Mouse (Mus musculus) midbrain, embryonic 11.5 days (tissue): ENCODE data around the gene Aak1. TPM values are rescaled to one million over a fixed set of nuclear protein-coding genes. Genes with fewer than 3 reads are reported as not detected.

Experiments used
- ATAC-seq: fragments of 200-750 bp; cut with Nextera tagmentation; 2 replicates; pipeline ENCODE4 v1.8.0; 2017; ENCODE audit warnings: moderate TSS enrichment, moderate library complexity; ENCODE audit not compliant: low FRiP score
- DNase-seq: peaks from one replicate; pipeline ENCODE4 v3.0.0; 2015; ENCODE audit warnings: low spot score; ENCODE audit errors: missing footprints
- H3K27ac ChIP-seq: fragments of 300-500 bp; sonication (generic); 2 replicates; pipeline ENCODE4 v1.5.1; 2014; ENCODE audit warnings: low read depth, low read length
- H3K27me3 ChIP-seq: fragments of 300-500 bp; sonication (generic); 2 replicates; pipeline ENCODE4 v1.6.1; 2014; ENCODE audit warnings: mild to moderate bottlenecking, low read length, moderate library complexity, mixed read lengths; ENCODE audit not compliant: control insufficient read depth, insufficient read depth
- H3K36me3 ChIP-seq: fragments of 300-500 bp; sonication (generic); 2 replicates; pipeline ENCODE4 v1.6.1; 2014; ENCODE audit warnings: mild to moderate bottlenecking, low read length, moderate library complexity, mixed read lengths; ENCODE audit not compliant: control insufficient read depth, insufficient read depth
- H3K4me1 ChIP-seq: fragments of 300-500 bp; sonication (generic); 2 replicates; pipeline ENCODE4 v1.6.1; 2014; ENCODE audit warnings: low read length; ENCODE audit not compliant: control insufficient read depth, insufficient read depth
- H3K4me2 ChIP-seq: fragments of 300-500 bp; sonication (generic); 2 replicates; pipeline ENCODE4 v1.6.1; 2014; ENCODE audit warnings: mild to moderate bottlenecking, moderate library complexity
- H3K4me3 ChIP-seq: fragments of 300-500 bp; sonication (generic); 2 replicates; pipeline ENCODE4 v1.5.1; 2014; ENCODE audit warnings: low read depth, low read length
- H3K9ac ChIP-seq: fragments of 300-500 bp; sonication (generic); 2 replicates; pipeline ENCODE4 v1.6.1; 2014; ENCODE audit warnings: low read length
- H3K9me3 ChIP-seq: fragments of 300-500 bp; sonication (generic); 2 replicates; pipeline ENCODE4 v1.6.1; 2016; ENCODE audit warnings: low read length; ENCODE audit not compliant: control insufficient read depth
- WGBS: fragments of 180-500 bp; shearing (Covaris S2); extraction: QIAGEN DNeasy Blood & Tissue Kit; methylation state at CpG from one replicate; pipeline ENCODE4 v1.1.7; 2014; 5-methylcytosine and 5-hydroxymethylcytosine counted together
- polyA plus RNA-seq: library from polyadenylated mRNA; unstranded; fragments of >200 nt; fragmentation: Nextera tagmentation; extraction: Ambion mirVana; gene quantifications from 2 replicates; pipeline ENCODE4 v1.2.1, GENCODE M21; 2014

Aak1 gene
- polyA plus RNA-seq, 1 experiment from 2014 or later, result 17.1 TPM

DNA sequence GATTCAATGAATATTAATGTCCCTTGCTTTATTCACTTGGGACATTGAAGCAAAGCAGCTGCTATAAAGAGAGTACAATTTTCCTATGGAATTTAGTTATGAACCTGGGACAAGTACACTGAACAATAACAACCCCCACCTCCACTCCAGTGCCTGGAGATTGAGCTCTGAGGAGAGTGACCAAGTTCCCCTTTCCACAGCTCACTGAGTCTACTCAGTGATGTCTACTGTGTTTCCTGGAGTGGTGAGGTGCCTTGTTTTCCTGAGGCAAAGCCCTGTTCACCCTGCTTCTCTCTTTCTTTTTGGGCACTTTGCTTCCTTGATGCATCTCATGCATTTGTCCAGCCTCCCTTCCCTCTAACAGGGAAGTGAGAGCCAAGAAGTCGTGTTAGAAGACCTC lies 100.8 kb downstream of the Aak1 start:
- DNase-seq, result no peak
- no peaks in the 10 kb centered on the region; the same call in 1 of the 2 replicates for H3K36me3 ChIP-seq
- H3K4me1 ChIP-seq, result no peaks in the 10 kb centered on the region; the same call in 1 of the 2 replicates
- H3K4me2 ChIP-seq, result no peak overlapping the region
- no peak for ATAC-seq
- no peaks in the 10 kb centered on the region for H3K27me3 ChIP-seq
- H3K9ac ChIP-seq, result no peak overlapping the region
- H3K9me3 ChIP-seq, result no peaks in the 10 kb centered on the region
- H3K4me3 ChIP-seq, result no peak overlapping the region
- H3K27ac ChIP-seq, result no peak overlapping the region
- WGBS, result 75% methylated on average over 1 of the region's 1 CpGs

DNA sequence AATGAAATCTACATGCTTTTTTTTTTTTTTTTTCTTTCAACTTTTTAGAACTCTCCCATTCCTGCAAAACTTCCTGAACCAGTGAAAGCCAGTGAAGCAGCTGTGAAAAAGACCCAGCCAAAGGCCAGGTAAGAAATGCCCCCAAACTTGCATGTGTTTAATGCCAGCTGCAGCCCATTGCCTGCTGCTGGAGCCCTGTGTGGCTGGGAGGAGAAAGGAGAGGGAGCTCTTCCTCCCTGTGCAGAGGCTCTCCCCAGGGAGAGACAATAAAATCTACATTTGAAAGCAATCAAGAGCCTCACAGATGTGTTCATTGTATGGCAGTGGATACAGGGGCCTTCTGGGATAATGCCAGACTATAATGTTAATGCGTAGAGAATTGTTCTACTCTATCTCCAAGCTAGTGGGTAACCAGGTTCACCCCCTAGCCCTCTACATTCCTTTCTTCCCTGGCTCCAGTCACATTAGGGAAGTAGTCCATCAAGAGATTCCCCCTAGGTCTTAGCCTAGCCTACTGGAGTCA lies 101.5 kb downstream of the Aak1 start:
- Histone ChIP-seq H3K4me1 (no peaks in the 10 kb centered on the region; the same call in 1 of the 2 replicates), H3K27me3 (no peaks in the 10 kb centered on the region), H3K4me3 (no peak overlapping the region), H3K9ac (no peak overlapping the region), H3K27ac (no peak overlapping the region), H3K36me3 (no peaks in the 10 kb centered on the region; the same call in 1 of the 2 replicates), H3K4me2 (no peak overlapping the region), H3K9me3 (no peaks in the 10 kb centered on the region)
- 73% methylated on average over 1 of the region's 1 CpGs for WGBS
- DNase-seq, result no peak
- no peak for ATAC-seq

DNA sequence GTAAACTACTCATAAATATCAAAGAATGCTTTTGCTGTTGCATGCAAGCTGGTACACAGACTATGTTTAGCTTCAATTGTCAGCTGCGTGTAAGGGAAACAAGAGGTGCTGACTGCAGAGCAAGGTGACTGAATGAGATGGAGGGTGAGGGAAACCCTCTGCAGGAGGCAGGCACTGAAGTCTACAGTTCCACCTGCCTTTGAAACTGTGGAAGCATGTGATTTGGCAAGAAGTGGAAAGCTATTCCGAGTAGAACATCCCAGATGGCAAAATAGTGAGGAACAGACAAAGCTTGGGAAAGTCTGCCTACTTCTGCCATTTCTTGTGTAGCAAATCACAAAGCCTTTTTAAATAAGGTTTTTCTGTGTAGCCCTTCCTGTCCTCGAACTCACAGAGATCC lies 106.4 kb downstream of the Aak1 start:
- Histone ChIP-seq H3K9me3 (no peaks in the 10 kb centered on the region), H3K4me1 (no peaks in the 10 kb centered on the region), H3K27ac (no peak overlapping the region), H3K4me2 (no peak overlapping the region), H3K36me3 (peaks cover 6% of the 10 kb centered on the region), H3K9ac (no peak overlapping the region), H3K27me3 (no peaks in the 10 kb centered on the region), H3K4me3 (no peak overlapping the region)
- DNase-seq (no peak), ATAC-seq (no peak)
- WGBS, result 92% methylated on average over 3 of the region's 3 CpGs

DNA sequence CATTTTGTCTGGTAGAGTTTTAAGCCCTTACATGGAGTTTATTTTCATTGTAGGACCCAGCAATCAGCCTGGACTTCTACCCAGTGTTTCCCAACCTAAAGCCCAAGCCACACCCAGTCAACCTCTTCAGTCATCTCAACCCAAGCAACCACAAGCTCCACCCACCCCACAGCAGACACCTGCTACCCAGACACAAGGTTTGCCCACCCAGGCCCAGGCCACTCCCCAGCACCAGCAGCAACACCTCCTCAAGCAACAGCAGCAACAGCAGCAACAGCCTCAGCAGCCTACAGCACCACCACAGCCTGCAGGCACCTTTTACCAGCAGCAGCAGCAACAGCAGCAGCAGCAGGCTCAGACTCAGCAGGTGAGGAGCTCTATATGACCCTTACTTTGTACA lies 106.9 kb downstream of the Aak1 start:
- ATAC-seq (no peak), DNase-seq (no peak)
- Histone ChIP-seq H3K27ac (no peak overlapping the region), H3K4me1 (no peaks in the 10 kb centered on the region), H3K4me3 (no peak overlapping the region), H3K36me3 (peaks cover 8% of the 10 kb centered on the region), H3K4me2 (no peak overlapping the region), H3K27me3 (no peaks in the 10 kb centered on the region), H3K9me3 (no peaks in the 10 kb centered on the region), H3K9ac (no peak overlapping the region)

DNA sequence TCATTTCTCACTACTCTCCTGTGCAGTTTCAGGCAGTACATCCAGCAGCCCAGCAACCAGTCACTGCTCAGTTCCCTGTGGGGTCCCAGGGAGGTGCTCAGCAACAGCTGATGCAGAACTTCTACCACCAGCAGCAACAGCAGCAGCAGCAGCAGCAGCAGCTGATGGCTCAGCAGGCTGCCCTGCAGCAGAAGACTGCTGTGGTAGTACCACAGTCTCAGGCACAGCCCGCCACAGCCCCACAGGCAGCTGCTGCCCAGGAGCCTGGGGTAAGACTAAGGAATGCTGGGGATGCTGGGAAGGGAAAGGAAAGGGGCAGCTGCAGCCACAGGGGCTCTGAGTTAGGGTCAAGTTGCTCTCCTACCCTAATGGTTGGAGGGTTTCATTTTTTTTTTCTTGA lies 109.7 kb downstream of the Aak1 start:
- 76% methylated on average over 1 of the region's 1 CpGs for WGBS
- no peaks in the 10 kb centered on the region for H3K9me3 ChIP-seq
- ATAC-seq (no peak), DNase-seq (no peak)
- H3K27me3 ChIP-seq, result no peaks in the 10 kb centered on the region
- H3K36me3 ChIP-seq, result peaks cover 12% of the 10 kb centered on the region
- no peak overlapping the region for H3K27ac ChIP-seq
- no peak overlapping the region for H3K4me2 ChIP-seq
- H3K4me1 ChIP-seq, result no peaks in the 10 kb centered on the region
- no peak overlapping the region for H3K9ac ChIP-seq
- no peak overlapping the region for H3K4me3 ChIP-seq

DNA sequence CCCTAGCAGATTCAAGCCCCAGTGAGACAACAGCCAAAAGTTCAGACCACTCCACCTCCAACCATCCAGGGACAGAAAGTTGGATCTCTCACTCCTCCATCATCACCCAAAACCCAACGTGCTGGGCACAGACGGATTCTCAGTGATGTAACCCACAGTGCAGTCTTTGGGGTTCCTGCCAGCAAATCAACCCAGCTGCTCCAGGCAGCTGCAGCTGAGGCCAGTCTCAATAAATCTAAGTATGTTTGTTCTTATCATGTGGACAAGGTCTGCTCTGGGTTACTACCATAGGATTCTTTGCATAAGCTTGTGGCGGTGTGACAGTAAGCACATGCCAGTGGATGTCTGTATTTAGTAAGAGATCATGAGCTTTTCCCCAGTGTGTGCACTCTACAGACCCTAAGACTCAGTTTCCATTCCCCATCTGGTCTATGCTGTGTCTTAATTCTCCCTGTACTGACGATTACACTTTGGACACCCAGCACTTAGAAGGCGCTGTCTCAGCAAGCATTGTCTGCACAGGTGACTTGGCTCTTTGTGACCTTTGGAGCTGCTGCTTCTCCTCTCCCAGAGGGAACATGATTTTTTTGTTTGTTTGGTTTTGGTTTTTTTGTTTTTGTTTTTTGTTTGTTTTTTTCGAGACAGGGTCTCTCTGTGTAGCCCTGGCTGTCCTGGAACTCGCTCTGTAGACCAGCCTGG lies 114.8 kb downstream of the Aak1 start:
- Histone ChIP-seq H3K9me3 (no peaks in the 10 kb centered on the region), H3K36me3 (peaks cover 10% of the 10 kb centered on the region; the same call in 1 of the 2 replicates), H3K4me3 (no peak overlapping the region), H3K4me1 (no peaks in the 10 kb centered on the region), H3K9ac (no peak overlapping the region), H3K4me2 (no peak overlapping the region), H3K27ac (no peak overlapping the region), H3K27me3 (no peaks in the 10 kb centered on the region)
- no peak for ATAC-seq
- no peak for DNase-seq
- 94% methylated on average over 7 of the region's 7 CpGs for WGBS

DNA sequence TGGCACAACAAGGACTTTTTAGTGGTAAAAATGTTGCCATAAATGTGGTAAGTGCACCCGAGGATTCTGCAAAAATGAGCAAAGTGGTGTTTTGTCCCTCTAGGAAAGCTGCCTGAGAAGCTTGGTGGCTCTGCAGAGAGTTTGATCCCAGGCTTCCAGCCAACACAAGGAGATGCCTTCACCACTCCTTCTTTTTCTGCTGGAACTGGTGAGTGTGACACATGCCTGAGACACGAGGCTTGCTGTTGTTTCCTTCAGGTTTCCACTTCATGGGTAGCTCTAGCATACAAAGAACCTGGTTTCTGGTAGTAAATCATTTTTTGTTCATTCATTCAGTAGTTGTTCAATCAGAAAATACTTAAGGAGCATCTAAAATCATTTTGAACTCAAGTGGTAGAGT lies 117.8 kb downstream of the Aak1 start:
- H3K27me3 ChIP-seq, result no peaks in the 10 kb centered on the region
- H3K4me1 ChIP-seq, result no peaks in the 10 kb centered on the region
- H3K4me2 ChIP-seq, result no peak overlapping the region
- no peak overlapping the region for H3K4me3 ChIP-seq
- H3K27ac ChIP-seq, result no peak overlapping the region
- peaks cover 8% of the 10 kb centered on the region; the same call in 1 of the 2 replicates for H3K36me3 ChIP-seq
- WGBS, result 84% methylated on average over 2 of the region's 2 CpGs
- no peak overlapping the region for H3K9ac ChIP-seq
- ATAC-seq (no peak), DNase-seq (peak; percentile 68)
- no peaks in the 10 kb centered on the region for H3K9me3 ChIP-seq

DNA sequence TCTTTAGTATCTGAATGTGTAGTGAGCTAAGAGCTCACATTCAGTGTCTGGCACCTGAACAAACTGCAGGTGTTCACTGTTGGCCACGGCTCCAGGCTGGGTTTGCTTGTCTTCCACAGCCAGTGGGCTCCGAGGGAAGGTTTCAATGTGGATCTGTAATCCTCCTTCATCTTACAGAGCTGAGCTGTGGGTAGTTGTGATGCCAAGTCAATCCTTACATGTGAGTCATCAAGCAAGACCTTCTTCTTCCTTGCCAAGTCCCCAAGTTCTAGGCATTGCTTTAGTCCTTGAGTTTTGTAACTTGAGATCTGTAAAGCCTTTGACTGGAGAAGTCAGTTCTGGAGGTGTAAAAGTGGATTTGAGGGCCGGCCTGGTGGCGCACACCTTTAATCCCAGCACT lies 124.6 kb downstream of the Aak1 start:
- H3K27me3 ChIP-seq, result no peaks in the 10 kb centered on the region
- 92% methylated on average over 4 of the region's 4 CpGs for WGBS

DNA sequence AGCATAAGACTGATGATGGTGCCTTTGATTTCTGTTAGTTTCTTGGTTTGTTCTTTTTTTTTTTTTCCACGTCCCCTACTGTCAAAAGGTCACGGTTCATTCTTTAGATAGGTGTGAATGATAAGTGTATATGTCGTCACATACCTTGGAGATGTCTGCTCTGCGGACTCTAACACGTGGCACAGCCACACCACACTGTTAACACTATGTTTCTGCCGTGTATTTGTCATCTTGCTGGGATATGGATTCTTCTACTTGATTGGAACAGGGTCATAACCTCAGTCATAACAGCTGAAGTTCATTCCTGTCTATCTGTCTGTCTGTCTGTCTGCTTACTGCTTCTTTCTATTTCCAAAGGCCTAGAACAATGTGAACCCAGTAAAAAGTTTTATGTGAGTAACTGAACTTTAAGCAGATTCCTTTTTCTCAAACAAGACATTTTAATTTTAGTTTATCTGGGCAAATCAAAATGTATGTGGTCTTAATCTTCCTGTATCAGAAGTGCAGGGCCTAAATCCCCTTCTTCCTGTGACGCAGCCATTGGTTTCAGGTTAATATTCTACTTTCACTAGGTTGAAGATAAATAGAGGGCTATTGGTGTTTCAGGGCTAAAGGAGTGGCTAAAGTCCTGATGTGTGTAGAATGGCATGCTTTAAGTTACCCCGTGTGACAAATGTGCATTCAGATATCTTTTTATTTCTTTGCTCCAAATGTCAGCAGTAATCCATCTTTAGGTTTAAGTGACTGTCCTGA lies 129.0 kb downstream of the Aak1 start:
- Histone ChIP-seq H3K27ac (no peak overlapping the region), H3K4me3 (no peak overlapping the region), H3K36me3 (no peaks in the 10 kb centered on the region), H3K27me3 (no peaks in the 10 kb centered on the region), H3K9ac (no peak overlapping the region), H3K9me3 (no peaks in the 10 kb centered on the region), H3K4me2 (no peak overlapping the region), H3K4me1 (no peaks in the 10 kb centered on the region)
- DNase-seq (peak; percentile 35), ATAC-seq (no peak)
- 93% methylated on average over 8 of the region's 8 CpGs for WGBS

More for the DNA sequence above, 124.6 kb downstream of the Aak1 start:
- Histone ChIP-seq H3K4me2 (no peak overlapping the region), H3K9ac (no peak overlapping the region), H3K36me3 (no peaks in the 10 kb centered on the region), H3K27ac (no peak overlapping the region), H3K4me1 (no peaks in the 10 kb centered on the region), H3K4me3 (no peak overlapping the region), H3K9me3 (no peaks in the 10 kb centered on the region)
- ATAC-seq, result no peak
- peak; percentile 21 for DNase-seq
